Mouse (Mus musculus): ENCODE results near the gene Gstp3. TPM values are rescaled to one million over a fixed set of nuclear protein-coding genes. Genes with fewer than 3 reads are reported as not detected.

Gene Gstp3
- polyA plus RNA-seq, 1 experiment from 2014 or later = not detected

- H3K4me3 ChIP-seq = no peak overlapping the region
- no peaks in the 10 kb centered on the region for H3K36me3 ChIP-seq
- no peak overlapping the region for H3K4me2 ChIP-seq (replicated peaks)
- WGBS = 91% methylated on average over 5 of the region's 5 CpGs
- no peaks in the 10 kb centered on the region for H3K4me1 ChIP-seq
- H3K27ac ChIP-seq (replicated peaks) = no peak overlapping the region
- no peaks in the 10 kb centered on the region for H3K27me3 ChIP-seq
- ATAC-seq (replicated peaks) = no peak
- no peak overlapping the region for H3K9ac ChIP-seq (replicated peaks)
- H3K9me3 ChIP-seq = no peaks in the 10 kb centered on the region
Observed at GRCm38 (mm10) chr19:4087090-4087489, 27.7 kb upstream of the Gstp3 start.

GRCm38 (mm10) chr19:4086156-4086555, 26.8 kb upstream of the Gstp3 start:
- Histone ChIP-seq H3K4me1 (no peaks in the 10 kb centered on the region), H3K27ac (replicated peaks) (no peak overlapping the region), H3K9ac (replicated peaks) (no peak overlapping the region), H3K4me2 (replicated peaks) (no peak overlapping the region), H3K9me3 (no peaks in the 10 kb centered on the region), H3K27me3 (no peaks in the 10 kb centered on the region), H3K4me3 (no peak overlapping the region), H3K36me3 (no peaks in the 10 kb centered on the region)
- ATAC-seq (replicated peaks) = no peak
- WGBS = 96% methylated on average over 15 of the region's 15 CpGs

GRCm38 (mm10) chr19:4084984-4085383, 25.6 kb upstream of the Gstp3 start:
- H3K4me3 ChIP-seq = no peak overlapping the region
- no peak overlapping the region for H3K27ac ChIP-seq (replicated peaks)
- H3K27me3 ChIP-seq = no peaks in the 10 kb centered on the region
- no peak overlapping the region for H3K9ac ChIP-seq (replicated peaks)
- H3K36me3 ChIP-seq = no peaks in the 10 kb centered on the region
- WGBS = 94% methylated on average over 1 of the region's 1 CpGs
- ATAC-seq (replicated peaks) = no peak
- no peaks in the 10 kb centered on the region for H3K4me1 ChIP-seq
- H3K4me2 ChIP-seq (replicated peaks) = no peak overlapping the region
- no peaks in the 10 kb centered on the region for H3K9me3 ChIP-seq

GRCm38 (mm10) chr19:4083826-4084225, 24.5 kb upstream of the Gstp3 start:
- Histone ChIP-seq H3K27ac (replicated peaks) (no peak overlapping the region), H3K4me2 (replicated peaks) (no peak overlapping the region), H3K4me1 (no peaks in the 10 kb centered on the region), H3K36me3 (no peaks in the 10 kb centered on the region), H3K4me3 (no peak overlapping the region), H3K27me3 (no peaks in the 10 kb centered on the region), H3K9ac (replicated peaks) (no peak overlapping the region), H3K9me3 (no peaks in the 10 kb centered on the region)
- WGBS = 36% methylated on average over 8 of the region's 8 CpGs
- no peak for ATAC-seq (replicated peaks)

GRCm38 (mm10) chr19:4083316-4083715, 23.9 kb upstream of the Gstp3 start:
- no peaks in the 10 kb centered on the region for H3K36me3 ChIP-seq
- WGBS = 81% methylated on average over 7 of the region's 7 CpGs
- no peak overlapping the region for H3K27ac ChIP-seq (replicated peaks)
- H3K9ac ChIP-seq (replicated peaks) = no peak overlapping the region
- H3K4me3 ChIP-seq = no peak overlapping the region
- no peaks in the 10 kb centered on the region for H3K27me3 ChIP-seq
- H3K4me2 ChIP-seq (replicated peaks) = no peak overlapping the region
- no peaks in the 10 kb centered on the region for H3K4me1 ChIP-seq
- H3K9me3 ChIP-seq = no peaks in the 10 kb centered on the region
- ATAC-seq (replicated peaks) = no peak

GRCm38 (mm10) chr19:4082219-4082965, 23.0 kb upstream of the Gstp3 start:
- WGBS = 84% methylated on average over 11 of the region's 11 CpGs
- no peak overlapping the region for H3K4me3 ChIP-seq
- H3K27me3 ChIP-seq = no peaks in the 10 kb centered on the region
- H3K9me3 ChIP-seq = no peaks in the 10 kb centered on the region
- H3K27ac ChIP-seq (replicated peaks) = no peak overlapping the region
- H3K4me1 ChIP-seq = no peaks in the 10 kb centered on the region
- H3K4me2 ChIP-seq (replicated peaks) = no peak overlapping the region
- no peaks in the 10 kb centered on the region for H3K36me3 ChIP-seq
- ATAC-seq (replicated peaks) = no peak
- H3K9ac ChIP-seq (replicated peaks) = no peak overlapping the region

- Histone ChIP-seq H3K27me3 (no peaks in the 10 kb centered on the region), H3K4me2 (replicated peaks) (no peak within 1 kb of the TSS), H3K9ac (replicated peaks) (no peak within 1 kb of the TSS), H3K4me1 (no peaks in the 10 kb centered on the region), H3K4me3 (no peak within 1 kb of the TSS), H3K36me3 (no peaks in the 10 kb centered on the region), H3K27ac (replicated peaks) (no peak within 1 kb of the TSS), H3K9me3 (no peaks in the 10 kb centered on the region)
- WGBS = 65% methylated on average over 3 of the region's 3 CpGs
- ATAC-seq (replicated peaks) = no peak
Observed at GRCm38 (mm10) chr19:4081394-4081793, 22.0 kb upstream of the Gstp3 start, which contains the start of gene Cabp2. Gene Cabp2, plus strand, starts transcription at chr19:4081578.

- Histone ChIP-seq H3K27me3 (no peaks in the 10 kb centered on the region), H3K4me1 (no peaks in the 10 kb centered on the region), H3K36me3 (no peaks in the 10 kb centered on the region), H3K9me3 (no peaks in the 10 kb centered on the region), H3K9ac (replicated peaks) (no peak overlapping the region), H3K27ac (replicated peaks) (no peak overlapping the region), H3K4me2 (replicated peaks) (no peak overlapping the region), H3K4me3 (no peak overlapping the region)
- no peak for ATAC-seq (replicated peaks)
- WGBS = 65% methylated on average over 8 of the region's 8 CpGs
Observed at GRCm38 (mm10) chr19:4080511-4081009, 21.2 kb upstream of the Gstp3 start.

GRCm38 (mm10) chr19:4079594-4079993, 20.2 kb upstream of the Gstp3 start:
- H3K4me2 ChIP-seq (replicated peaks) = no peak overlapping the region
- no peak for ATAC-seq (replicated peaks)
- H3K36me3 ChIP-seq = no peaks in the 10 kb centered on the region
- H3K9me3 ChIP-seq = no peaks in the 10 kb centered on the region
- WGBS = 80% methylated on average over 1 of the region's 1 CpGs
- no peak overlapping the region for H3K27ac ChIP-seq (replicated peaks)
- H3K9ac ChIP-seq (replicated peaks) = no peak overlapping the region
- H3K4me1 ChIP-seq = no peaks in the 10 kb centered on the region
- H3K4me3 ChIP-seq = no peak overlapping the region
- H3K27me3 ChIP-seq = no peaks in the 10 kb centered on the region

- Histone ChIP-seq H3K36me3 (no peaks in the 10 kb centered on the region), H3K27me3 (no peaks in the 10 kb centered on the region), H3K27ac (replicated peaks) (no peak overlapping the region), H3K4me3 (no peak overlapping the region), H3K9me3 (no peaks in the 10 kb centered on the region), H3K9ac (replicated peaks) (no peak overlapping the region), H3K4me2 (replicated peaks) (no peak overlapping the region), H3K4me1 (no peaks in the 10 kb centered on the region)
- WGBS = 82% methylated on average over 1 of the region's 1 CpGs
- ATAC-seq (replicated peaks) = no peak
Observed at GRCm38 (mm10) chr19:4075531-4075930, 16.2 kb upstream of the Gstp3 start.

- WGBS = 77% methylated on average over 6 of the region's 6 CpGs
- H3K4me1 ChIP-seq = no peaks in the 10 kb centered on the region
- no peak overlapping the region for H3K9ac ChIP-seq (replicated peaks)
- H3K36me3 ChIP-seq = no peaks in the 10 kb centered on the region
- H3K27me3 ChIP-seq = no peaks in the 10 kb centered on the region
- no peak overlapping the region for H3K4me2 ChIP-seq (replicated peaks)
- H3K27ac ChIP-seq (replicated peaks) = no peak overlapping the region
- H3K4me3 ChIP-seq = no peak overlapping the region
- H3K9me3 ChIP-seq = no peaks in the 10 kb centered on the region
- no peak for ATAC-seq (replicated peaks)
Observed at GRCm38 (mm10) chr19:4072706-4073424, 13.5 kb upstream of the Gstp3 start.

- WGBS = 89% methylated on average over 6 of the region's 6 CpGs
- H3K4me3 ChIP-seq = no peak overlapping the region
Observed at GRCm38 (mm10) chr19:4071406-4071805, 12.0 kb upstream of the Gstp3 start.

More at GRCm38 (mm10) chr19:4071406-4071805, 12.0 kb upstream of the Gstp3 start:
- Histone ChIP-seq H3K27ac (replicated peaks) (no peak overlapping the region), H3K27me3 (no peaks in the 10 kb centered on the region), H3K4me1 (no peaks in the 10 kb centered on the region), H3K4me2 (replicated peaks) (no peak overlapping the region), H3K36me3 (no peaks in the 10 kb centered on the region), H3K9ac (replicated peaks) (no peak overlapping the region), H3K9me3 (no peaks in the 10 kb centered on the region)
- ATAC-seq (replicated peaks) = no peak
